Mouse (Mus musculus) ES-E14 (cell line): Measurements from ENCODE around the gene Duox2. TPM values are rescaled to one million over a fixed set of nuclear protein-coding genes. Genes with fewer than 3 reads are reported as not detected.

ENCODE experiments used
- DNase-seq: peaks from one replicate; pipeline ENCODE4 v3.0.0-alpha.2; 2013; ENCODE audit warnings: low read depth, low spot score
- H3K27ac ChIP-seq: 2 replicates; pipeline ENCODE4 v1.5.1; 2012; ENCODE audit warnings: low read depth, mild to moderate bottlenecking, low read length, moderate library complexity, mixed read lengths; ENCODE audit not compliant: poor library complexity, insufficient read depth, severe bottlenecking
- H3K36me3 ChIP-seq: 2 replicates; pipeline ENCODE4 v1.6.1; 2012; ENCODE audit warnings: mild to moderate bottlenecking, low read length, moderate library complexity, mixed read lengths; ENCODE audit not compliant: control insufficient read depth, poor library complexity, insufficient read depth, severe bottlenecking
- H3K4me1 ChIP-seq, 2 experiments: fragments of 150-350 bp in 1 of 2; sonication (generic) in 1 of 2; 2 replicates each; pipeline ENCODE4 v1.6.1; 2012; ENCODE audit warnings: low read length in 2 of 2, mild to moderate bottlenecking in 1 of 2, mixed read lengths in 1 of 2; ENCODE audit not compliant: control insufficient read depth in 2 of 2, insufficient read depth in 2 of 2, poor library complexity in 1 of 2
- H3K4me3 ChIP-seq, 2 experiments: fragments of 150-350 bp in 1 of 2; sonication (generic) in 1 of 2; 2 replicates each; pipeline ENCODE4 v1.5.1; 2012; ENCODE audit warnings: low read length in 2 of 2, low read depth in 1 of 2, mild to moderate bottlenecking in 1 of 2, mixed read lengths in 1 of 2; ENCODE audit not compliant: insufficient read depth in 1 of 2, poor library complexity in 1 of 2, severe bottlenecking in 1 of 2
- H3K9ac ChIP-seq: 2 replicates; pipeline ENCODE4 v1.6.1; 2012; ENCODE audit warnings: low read depth, mild to moderate bottlenecking, low read length, mixed read lengths; ENCODE audit not compliant: poor library complexity, insufficient read depth, severe bottlenecking
- H3K9me3 ChIP-seq: fragments of 150-350 bp; sonication (generic); 2 replicates; pipeline ENCODE4 v1.6.1; 2012; ENCODE audit warnings: low read depth, mild to moderate bottlenecking, low read length; ENCODE audit not compliant: control insufficient read depth, insufficient read depth
- CHD2 ChIP-seq: IDR thresholded peaks from 2 replicates; pipeline ENCODE4 v1.6.1; 2014; ENCODE audit warnings: mild to moderate bottlenecking, low read depth, low read length, inconsistent platforms
- HCFC1 ChIP-seq: IDR thresholded peaks from 2 replicates; pipeline ENCODE4 v1.6.1; 2012; ENCODE audit warnings: low read length, inconsistent platforms, borderline replicate concordance; ENCODE audit not compliant: insufficient read depth
- MAFK ChIP-seq: IDR thresholded peaks from 2 replicates; pipeline ENCODE4 v1.6.1; 2014; ENCODE audit warnings: mild to moderate bottlenecking, low read depth, low read length, inconsistent platforms; ENCODE audit not compliant: insufficient read depth
- ZC3H11A ChIP-seq: IDR thresholded peaks from 2 replicates; pipeline ENCODE4 v1.6.1; 2012; ENCODE audit warnings: low read depth, mild to moderate bottlenecking, inconsistent platforms, low read length, borderline replicate concordance
- ZNF384 ChIP-seq: IDR thresholded peaks from 2 replicates; pipeline ENCODE4 v1.6.1; 2012; ENCODE audit warnings: low read depth, low read length, inconsistent platforms
- in situ Hi-C, 2 experiments: fragments of 600-800 bp; cut with MboI; formaldehyde crosslinking; loops; one replicate each; pipeline ENCODE4 v1.15.1; 2025; ENCODE audit warnings: low sequenced_read_pairs in 2 of 2, inconsistent platforms in 1 of 2; ENCODE audit not compliant: unreplicated experiment in 2 of 2
- total RNA-seq: library from RNA; depleted of rRNA; stranded (reverse); fragments of 300-350 nt; gene quantifications from 2 replicates; pipeline ENCODE4 v1.2.3, GENCODE M21; 2012

The Duox2 gene
- total RNA-seq, 1 experiment = 0.13 TPM

- in situ Hi-C loops = no loop called here
These were observed 63.5 kb downstream of the Duox2 start, which contains the start of gene Sord for GRCm38 (mm10) chr2:122234611-122235288. Sord (plus strand) TSS chr2:122234749.

GRCm38 (mm10) chr2:122233759-122234557, 64.3 kb downstream of the Duox2 start:
- DNase-seq = peak; percentile 24
- TF ChIP-seq CHD2 = no peak
- peak; percentile 42; the same call in 1 of the 2 replicates for TF ChIP-seq ZNF384
- H3K4me3 ChIP-seq = peak overlapping the region; percentile 73 to 85
- in situ Hi-C loops = no loop called here
- peaks cover 5 to 8% of the 10 kb centered on the region in 2 experiments; a peak in 2 of 4 replicates for H3K4me1 ChIP-seq
- H3K36me3 ChIP-seq = no peaks in the 10 kb centered on the region; the same call in 1 of the 2 replicates
- no peaks in the 10 kb centered on the region for H3K9me3 ChIP-seq
- H3K27ac ChIP-seq = no peak overlapping the region
- peak overlapping the region; percentile 61; the same call in 1 of the 2 replicates for H3K9ac ChIP-seq

More at GRCm38 (mm10) chr2:122234611-122235288, 63.5 kb downstream of the Duox2 start, which contains the start of gene Sord:
- H3K36me3 ChIP-seq = no peaks in the 10 kb centered on the region; the same call in 1 of the 2 replicates
- peak within 1 kb of the TSS; percentile 72 for H3K9ac ChIP-seq
- peaks cover 5 to 8% of the 10 kb centered on the region in 2 experiments; a peak in 2 of 4 replicates for H3K4me1 ChIP-seq
- peak; percentile 70 for DNase-seq
- TF ChIP-seq CHD2 = no peak
- no peak for TF ChIP-seq ZC3H11A
- TF ChIP-seq HCFC1 = no peak
- no peak for TF ChIP-seq MAFK
- TF ChIP-seq ZNF384 = no peak
- H3K9me3 ChIP-seq = no peaks in the 10 kb centered on the region
- H3K27ac ChIP-seq = no peak within 1 kb of the TSS
- H3K4me3 ChIP-seq = peak within 1 kb of the TSS; percentile 73 to 85

GRCm38 (mm10) chr2:122233341-122233740, 64.9 kb downstream of the Duox2 start:
- Histone ChIP-seq H3K4me3 (no peak overlapping the region; a peak in 1 of 4 replicates), H3K9ac (no peak overlapping the region), H3K27ac (no peak overlapping the region), H3K36me3 (no peaks in the 10 kb centered on the region; the same call in 1 of the 2 replicates), H3K9me3 (no peaks in the 10 kb centered on the region), H3K4me1 (peaks cover 5 to 8% of the 10 kb centered on the region in 2 experiments; a peak in 2 of 4 replicates)
- in situ Hi-C loops = no loop called here
- DNase-seq = no peak
- TF ChIP-seq ZC3H11A = no peak
- TF ChIP-seq MAFK = no peak
- no peak for TF ChIP-seq CHD2
- TF ChIP-seq HCFC1 = no peak
- TF ChIP-seq ZNF384 = no peak

- Histone ChIP-seq H3K9ac (no peak overlapping the region), H3K27ac (no peak overlapping the region), H3K9me3 (no peaks in the 10 kb centered on the region), H3K4me1 (peaks cover 5 to 8% of the 10 kb centered on the region in 2 experiments; a peak in 2 of 4 replicates), H3K36me3 (no peaks in the 10 kb centered on the region; the same call in 1 of the 2 replicates), H3K4me3 (no peak overlapping the region)
- in situ Hi-C loops = no loop called here
- TF ChIP-seq CHD2 (no peak), ZNF384 (no peak), MAFK (no peak), HCFC1 (no peak)
- DNase-seq = no peak
These were observed 66.6 kb downstream of the Duox2 start for GRCm38 (mm10) chr2:122231616-122232015.
